8 mouse cellular contexts compared by ENCODE assay signal in the genomic region with DNA sequence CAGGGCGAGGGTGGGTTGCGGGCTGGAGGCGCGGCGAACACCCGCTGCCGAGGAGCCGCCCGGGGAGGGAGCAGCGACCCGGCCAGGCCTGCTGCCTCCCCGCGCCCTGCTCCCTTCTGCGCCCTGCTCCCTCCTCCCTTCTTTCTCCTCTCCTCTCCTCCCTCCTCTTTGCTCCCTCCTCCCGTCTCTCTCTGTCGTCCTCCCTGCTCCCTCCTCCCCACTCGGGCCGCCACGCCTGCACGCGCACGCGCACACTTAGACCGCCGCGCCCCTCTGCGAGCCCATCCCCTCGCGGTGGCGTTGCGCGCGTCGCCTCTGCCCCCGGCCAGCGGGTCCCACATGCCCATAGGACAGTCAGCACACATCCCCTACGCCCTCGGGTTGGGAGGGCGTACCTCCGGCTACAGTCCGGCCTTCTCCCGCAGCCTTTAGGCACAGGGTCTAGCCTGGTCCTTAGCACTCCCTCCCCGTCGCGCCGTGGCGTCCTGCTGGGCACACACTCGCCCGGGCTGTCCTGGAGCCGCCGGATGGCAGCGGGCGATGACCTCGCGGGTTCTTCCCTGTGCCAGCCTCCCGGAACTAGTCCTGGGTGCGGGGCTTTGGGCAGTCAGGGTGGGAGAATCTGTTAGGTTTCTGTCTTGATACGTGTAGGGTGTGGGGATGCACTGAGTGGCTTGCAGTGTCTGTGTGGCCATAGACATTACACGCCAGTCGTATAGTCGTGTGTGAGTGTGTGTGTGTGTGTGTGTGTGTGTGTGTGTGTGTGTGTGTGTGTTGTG. TPM values are rescaled to one million over a fixed set of nuclear protein-coding genes. Genes with fewer than 3 reads are reported as not detected.
A peak's percentile ranks its signal among the peaks of the same experiment; 100 is the strongest.
DNase-seq lines count a peak whose midpoint lies in the region; ATAC-seq lines count a peak whose summit lies in the region.

Gene 2510009E07Rik, minus strand, starts transcription at position 203 of the 779 bp plus-strand sequence.

- peak within 1 kb of the TSS; percentile 96 for H3K4me2 ChIP-seq in forebrain, embryonic 11.5 days (ENCODE audit: low read depth, low read length, severe bottlenecking)
- H3K4me2 ChIP-seq in heart, embryonic 14.5 days (ENCODE audit: low read length), result peak within 1 kb of the TSS; percentile 99
- peak within 1 kb of the TSS; percentile 91 for H3K4me2 ChIP-seq in liver, embryonic 11.5 days

- under 1% methylated on average over 48 of the region's 61 CpGs for WGBS in forebrain, embryonic 11.5 days
- WGBS in heart, embryonic 14.5 days, result under 1% methylated on average over 53 of the region's 61 CpGs
- under 1% methylated on average over 54 of the region's 61 CpGs for WGBS in liver, embryonic 11.5 days

- ATAC-seq in forebrain, embryonic 11.5 days (replicated peaks; ENCODE audit: low FRiP score), result peak; percentile 89
- peak; percentile 91 for ATAC-seq in heart, embryonic 14.5 days (ENCODE audit: insufficient number of reproducible peaks, insufficient read depth, low FRiP score, low read depth)
- ATAC-seq in liver, embryonic 11.5 days (replicated peaks; ENCODE audit: low FRiP score), result peak; percentile 74

- H3K36me3 ChIP-seq in forebrain, embryonic 11.5 days (ENCODE audit: control insufficient read depth, insufficient read depth, low read length), result no peaks in the 10 kb centered on the region
- H3K36me3 ChIP-seq in heart, embryonic 14.5 days (ENCODE audit: control insufficient read depth, insufficient read depth, low read length), result no peaks in the 10 kb centered on the region
- H3K36me3 ChIP-seq in liver, embryonic 11.5 days (ENCODE audit: control insufficient read depth, insufficient read depth, low read length), result no peaks in the 10 kb centered on the region
- no peaks in the 10 kb centered on the region for H3K36me3 ChIP-seq in splenic B cell, adult 2 months (ENCODE audit: control insufficient read depth, insufficient read depth, low read length, poor library complexity, severe bottlenecking)

- no peaks in the 10 kb centered on the region; the same call in 1 of the 2 replicates for H3K27me3 ChIP-seq in forebrain, embryonic 11.5 days (ENCODE audit: control insufficient read depth, insufficient read depth, low read length)
- no peaks in the 10 kb centered on the region for H3K27me3 ChIP-seq in heart, embryonic 14.5 days (ENCODE audit: control insufficient read depth, insufficient read depth, low read length)
- peaks cover 38% of the 10 kb centered on the region for H3K27me3 ChIP-seq in liver, embryonic 11.5 days (replicated peaks; ENCODE audit: control insufficient read depth, insufficient read depth, low read length)
- no peaks in the 10 kb centered on the region for H3K27me3 ChIP-seq in splenic B cell, adult 2 months (ENCODE audit: control insufficient read depth, insufficient read depth, low read length, poor library complexity, severe bottlenecking)

- no peaks in the 10 kb centered on the region; the same call in 1 of the 2 replicates for H3K9me3 ChIP-seq in forebrain, embryonic 11.5 days (ENCODE audit: control insufficient read depth, low read length)
- H3K9me3 ChIP-seq in heart, embryonic 14.5 days (ENCODE audit: control insufficient read depth, low read length), result no peaks in the 10 kb centered on the region
- no peaks in the 10 kb centered on the region for H3K9me3 ChIP-seq in liver, embryonic 11.5 days (ENCODE audit: control insufficient read depth, low read length)

- DNase-seq in 3134 (ENCODE audit: extremely low read depth, insufficient read length, low spot score), result peak; percentile 76
- peak; percentile 87 for DNase-seq in brain, embryonic 18.5 days (ENCODE audit: low read depth, low spot score)
- peak; percentile 94 for DNase-seq in forebrain, embryonic 11.5 days (ENCODE audit: low spot score)
- peak; percentile 92 for DNase-seq in kidney, postnatal 14 days
- peak; percentile 81 for DNase-seq in liver, embryonic 11.5 days (ENCODE audit: low spot score)
- peak; percentile 74 for DNase-seq in naive thymus-derived CD4-positive, alpha-beta T cell, adult 2 months (ENCODE audit: low read depth)
- peak; percentile 38 for DNase-seq in splenic B cell, adult 2 months (ENCODE audit: low read depth, low spot score)

- H3K4me3 ChIP-seq in forebrain, embryonic 11.5 days (ENCODE audit: low read depth, low read length), result peak within 1 kb of the TSS; percentile 80
- peak within 1 kb of the TSS; percentile 83 to 86 for H3K4me3 ChIP-seq in heart, embryonic 14.5 days (ENCODE audit: control insufficient read depth in 1 of 2, insufficient read depth in 1 of 2, low read depth in 1 of 2, low read length in 2 of 2)
- H3K4me3 ChIP-seq in liver, embryonic 11.5 days (ENCODE audit: low read depth, low read length), result peak within 1 kb of the TSS; percentile 71

- H3K27ac ChIP-seq in forebrain, embryonic 11.5 days (ENCODE audit: low read depth, low read length), result peak within 1 kb of the TSS; percentile 82
- H3K27ac ChIP-seq in heart, embryonic 14.5 days (replicated peaks in 1 of 2; ENCODE audit: control insufficient read depth in 1 of 2, insufficient read depth in 1 of 2, low read depth in 2 of 2, low read length in 2 of 2), result peak within 1 kb of the TSS; percentile 92 to 94
- H3K27ac ChIP-seq in liver, embryonic 11.5 days (ENCODE audit: low read depth, low read length), result peak within 1 kb of the TSS; percentile 21; the same call in 1 of the 2 replicates

- H3K9ac ChIP-seq in forebrain, embryonic 11.5 days (ENCODE audit: low read length), result peak within 1 kb of the TSS; percentile 92
- H3K9ac ChIP-seq in heart, embryonic 14.5 days (ENCODE audit: low read length), result peak within 1 kb of the TSS; percentile 92
- H3K9ac ChIP-seq in liver, embryonic 11.5 days (ENCODE audit: low read depth, low read length), result peak within 1 kb of the TSS; percentile 66

- peaks cover 7% of the 10 kb centered on the region; the same call in 1 of the 2 replicates for H3K4me1 ChIP-seq in forebrain, embryonic 11.5 days (replicated peaks; ENCODE audit: control insufficient read depth, insufficient read depth, low read length)
- peaks cover 14 to 24% of the 10 kb centered on the region in 2 experiments for H3K4me1 ChIP-seq in heart, embryonic 14.5 days (ENCODE audit: control insufficient read depth in 2 of 2, insufficient read depth in 2 of 2, low read length in 2 of 2)
- H3K4me1 ChIP-seq in liver, embryonic 11.5 days (replicated peaks; ENCODE audit: control insufficient read depth, insufficient read depth, low read length), result peaks cover 3% of the 10 kb centered on the region; the same call in 1 of the 2 replicates

RNA-seq across cellular contexts. Expression of gene 2510009E07Rik, which starts in this region (rescaled TPM):
- 43.5 and 45.6 TPM in 2 replicates for polyA plus RNA-seq in forebrain, embryonic 11.5 days (2014; fragmentation: Nextera tagmentation; extraction: Ambion mirVana)
- 22.9 and 23.2 TPM in 2 replicates for polyA plus RNA-seq in heart, embryonic 14.5 days (2014; fragmentation: Nextera tagmentation; extraction: Ambion mirVana)
- polyA plus RNA-seq in liver, embryonic 11.5 days (2014; fragmentation: Nextera tagmentation; extraction: Ambion mirVana), result 5.6 and 5.7 TPM in 2 replicates

Comparison
In these comparisons a context has a peak if more than half of its experiments do, and no peak if none do; other contexts are left out.
1. Peak in every context shown above with its lines: DNase-seq, ATAC-seq, H3K4me3 ChIP-seq and H3K27ac ChIP-seq.
2. DNase-seq: peak in every context shown above with its lines; median percentile 94 in forebrain, embryonic 11.5 days; 92 in kidney, postnatal 14 days; 87 in brain, embryonic 18.5 days; 81 in liver, embryonic 11.5 days; 76 in 3134; 74 in naive thymus-derived CD4-positive, alpha-beta T cell, adult 2 months; 38 in splenic B cell, adult 2 months.
3. H3K27ac ChIP-seq: peak in every context shown above with its lines; median percentile 93 in heart, embryonic 14.5 days; 82 in forebrain, embryonic 11.5 days; 21 in liver, embryonic 11.5 days.